Mouse (Mus musculus): ENCODE results near the gene Pttg1. TPM values are rescaled to one million over a fixed set of nuclear protein-coding genes. Genes with fewer than 3 reads are reported as not detected.
A peak's percentile ranks its signal among the peaks of the same experiment; 100 is the strongest.

Gene Pttg1
- total RNA-seq (2021) = 10 to 100 TPM; 45.4 to 45.5 TPM
- polyA plus RNA-seq (2012; rRNA removed) = 4.5 and 7.3 TPM in 2 replicates
- long read RNA-seq, transcript Pttg1-206 (5 exons, 948 nt) = major isoform, 42 of 56 reads
- long read RNA-seq, transcript Pttg1-202 (6 exons, 741 nt) = minor isoform, 7 of 56 reads
- long read RNA-seq, partial matches to known transcripts = 0 of 56 reads
- long read RNA-seq, other reads (novel, unspliced or antisense) = 1 of 56 reads

- peak; percentile 89 for DNase-seq
Observed at GRCm38 (mm10) chr11:43425824-43426413, at the start of gene Pttg1. Gene Pttg1, minus strand, starts transcription at chr11:43426251.

DNA sequence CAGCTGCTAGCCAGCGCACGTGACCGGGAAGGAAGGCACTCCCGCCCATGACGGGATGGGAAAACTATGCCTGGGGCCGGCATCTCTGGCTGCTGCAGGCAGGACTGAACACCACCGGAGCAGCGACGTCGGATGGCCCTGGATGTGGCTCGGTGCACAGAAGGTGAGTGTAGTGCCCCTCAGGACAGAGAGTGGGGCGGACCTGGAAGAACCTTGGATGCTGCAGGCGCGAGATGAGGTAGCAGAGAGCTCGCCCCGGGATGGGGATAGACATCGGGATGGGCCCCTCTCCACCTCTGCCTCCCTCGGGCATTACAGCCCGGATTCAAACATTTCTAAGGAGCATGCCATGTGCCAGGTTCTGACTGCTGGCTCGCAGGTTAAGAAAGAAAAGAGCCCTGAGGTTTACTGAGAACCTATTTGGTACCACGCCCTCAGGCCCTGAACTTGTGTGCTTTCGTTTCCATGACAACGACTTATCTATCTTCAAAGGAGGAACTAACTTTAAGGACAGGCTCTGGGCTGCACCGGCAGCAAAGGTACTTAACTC, 48.2 kb upstream of the Pttg1 start, which contains the start of gene C1qtnf2:
C1qtnf2 (plus strand) TSS at position 52 of the 550 bp plus-strand sequence.
- DNase-seq = peak; percentile 70

DNA sequence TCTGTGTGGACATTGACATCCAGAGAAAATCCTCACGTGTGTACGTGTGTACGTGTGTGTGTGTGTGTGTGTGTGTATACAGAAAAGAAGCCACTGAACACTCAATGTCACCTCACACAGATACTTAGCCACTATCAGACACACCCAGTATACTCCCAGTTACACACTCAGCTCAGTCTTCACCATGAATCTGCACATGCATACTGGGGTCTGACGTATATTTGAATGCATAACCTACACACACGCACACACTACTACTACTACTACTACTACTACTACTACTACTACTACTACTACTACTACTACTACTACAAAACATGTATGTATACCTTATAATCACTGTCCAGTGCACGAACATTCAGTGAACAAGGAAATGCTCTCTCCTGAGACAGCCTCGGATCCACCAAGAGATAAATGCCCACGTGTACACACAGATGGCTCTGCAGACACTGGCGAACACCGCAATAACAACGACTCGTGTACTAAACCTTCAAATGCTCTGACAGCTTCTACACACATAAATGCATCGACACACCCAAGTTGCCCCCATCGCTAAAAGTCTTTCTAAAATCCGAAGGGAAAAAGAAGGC, 47.7 kb upstream of the Pttg1 start:
- DNase-seq = no peak

GRCm38 (mm10) chr11:43473115-43473514, 47.1 kb upstream of the Pttg1 start:
- no peak for DNase-seq

GRCm38 (mm10) chr11:43470881-43471820, 45.1 kb upstream of the Pttg1 start:
- peak; percentile 33 for DNase-seq

DNA sequence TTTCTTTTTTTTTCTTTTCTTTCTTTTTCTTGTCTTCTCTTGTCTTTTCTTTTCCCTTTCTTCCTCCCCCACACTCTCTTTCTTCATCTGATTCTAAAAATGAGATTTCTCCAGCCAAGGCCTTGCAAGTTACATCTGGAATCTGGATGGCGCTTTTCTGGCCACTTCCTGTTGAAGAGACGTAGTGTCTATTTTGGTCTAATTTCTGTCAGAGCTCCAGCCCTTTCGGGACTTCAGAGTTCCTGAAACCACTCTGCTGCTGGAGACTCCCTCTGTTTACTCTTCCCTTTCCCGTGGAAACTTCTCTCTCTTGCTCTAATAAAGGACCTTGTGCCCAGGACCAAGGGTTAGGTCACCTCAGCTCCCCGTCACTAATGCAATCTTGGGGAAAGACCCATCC, 44.1 kb upstream of the Pttg1 start:
- DNase-seq = no peak

- no peak for DNase-seq
Observed at GRCm38 (mm10) chr11:43463204-43463603, 37.2 kb upstream of the Pttg1 start.

DNA sequence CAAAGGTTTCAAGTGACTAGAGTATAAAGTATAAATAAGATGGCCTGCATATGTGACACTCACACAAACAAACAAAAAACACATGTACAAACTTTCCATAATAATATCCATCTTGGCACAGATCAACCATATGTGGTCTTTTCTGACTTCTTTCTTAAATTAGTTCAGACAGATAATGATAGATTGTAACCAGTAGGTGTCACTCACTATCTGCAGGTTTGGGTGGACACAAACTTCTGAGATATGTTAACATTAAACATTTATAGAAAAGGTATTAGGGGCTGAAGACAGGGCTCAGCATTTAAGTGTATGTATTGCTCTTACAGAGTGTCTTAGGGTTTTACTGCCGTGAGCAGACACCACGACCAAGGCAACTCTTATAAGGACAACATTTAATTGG, 26.2 kb upstream of the Pttg1 start:
- DNase-seq = no peak

DNA sequence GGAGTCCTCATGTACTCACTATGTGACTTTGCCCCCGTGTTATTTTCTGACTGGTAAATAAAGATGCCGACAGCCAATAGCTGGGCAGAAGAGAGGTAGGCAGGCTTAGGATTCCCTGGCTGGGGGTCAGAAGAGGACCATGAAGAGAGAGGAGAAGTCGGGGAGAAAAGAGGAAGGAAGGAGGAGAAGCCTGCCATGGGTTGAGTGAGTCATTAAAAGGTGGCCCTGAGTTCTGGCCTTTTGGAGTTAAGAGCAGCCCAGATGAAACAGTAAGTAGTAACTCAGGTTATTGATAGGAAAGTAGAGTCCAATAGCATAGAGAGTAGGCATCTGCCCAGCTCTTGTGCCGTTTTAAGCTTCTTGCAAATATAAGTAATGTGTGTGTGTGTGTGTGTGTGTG, 25.3 kb upstream of the Pttg1 start:
- no peak for DNase-seq

DNA sequence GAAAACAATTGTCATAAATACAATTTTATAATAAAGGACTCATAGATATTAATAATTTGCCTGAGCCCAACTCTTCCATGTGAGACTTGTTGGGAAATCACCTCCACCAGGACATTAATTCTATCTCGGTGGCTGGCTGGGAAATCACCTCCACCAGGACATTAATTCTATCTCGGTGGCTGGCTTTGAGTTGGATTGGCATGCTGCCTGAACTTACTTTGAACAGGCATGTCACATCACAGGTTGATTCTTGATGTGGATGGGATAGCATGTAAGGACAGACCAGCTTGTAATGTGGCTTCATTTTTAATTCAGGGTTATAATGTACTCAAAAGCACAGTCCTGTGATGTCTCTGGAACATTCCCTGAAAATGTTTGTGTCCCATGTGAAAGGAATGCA, 23.9 kb upstream of the Pttg1 start:
- DNase-seq = no peak

GRCm38 (mm10) chr11:43443183-43443582, 17.1 kb upstream of the Pttg1 start:
- DNase-seq = no peak

DNA sequence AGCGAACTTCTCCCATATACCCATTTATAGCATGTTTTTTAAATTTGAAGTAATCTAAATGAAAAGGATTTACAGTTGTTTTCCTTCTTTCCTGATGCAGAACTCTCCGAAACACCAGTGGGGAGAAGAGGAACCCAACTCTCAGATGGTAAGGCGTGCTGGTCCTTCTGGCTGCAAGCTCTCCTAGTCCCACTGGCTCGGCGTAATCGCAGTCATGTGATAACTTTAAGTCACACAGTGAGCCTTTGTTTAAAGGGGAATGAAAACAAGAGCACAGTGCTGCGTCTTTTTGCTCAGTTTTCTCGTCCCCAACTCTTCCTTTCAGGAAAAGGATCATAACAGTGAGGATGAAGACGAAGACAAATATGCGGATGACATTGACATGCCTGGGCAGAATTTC, 15.1 kb upstream of the Pttg1 start:
- no peak for DNase-seq

GRCm38 (mm10) chr11:43434024-43434407, 8.0 kb upstream of the Pttg1 start:
- DNase-seq = no peak

- peak; percentile 83 for DNase-seq
Observed at GRCm38 (mm10) chr11:43433254-43434023, 7.4 kb upstream of the Pttg1 start, which contains the start of gene Slu7. Gene Slu7, plus strand, starts transcription at chr11:43433744.

GRCm38 (mm10) chr11:43426414-43426884, 398 bp upstream of the Pttg1 start:
- no peak for DNase-seq

GRCm38 (mm10) chr11:43425166-43425709, 813 bp downstream of the Pttg1 start:
- DNase-seq = no peak

DNA sequence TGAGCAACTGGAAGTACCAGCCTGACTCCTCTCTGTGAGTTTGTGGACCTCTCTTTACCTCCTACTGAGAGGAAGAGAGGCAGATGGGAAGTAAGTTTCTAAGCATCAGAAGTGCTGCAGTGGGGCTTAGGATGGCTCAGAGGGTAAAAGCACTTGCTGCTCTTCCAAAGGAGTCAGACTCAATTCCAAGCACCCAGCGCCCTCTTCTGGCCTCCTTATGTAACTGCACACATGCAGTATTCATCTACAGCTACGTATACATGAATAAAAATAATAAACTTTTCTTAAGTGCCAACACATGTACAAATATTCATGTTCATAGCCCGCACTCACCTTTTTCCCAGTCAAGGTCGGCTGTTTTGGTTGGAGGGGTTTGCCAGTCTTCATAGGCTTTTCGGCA, 1.7 kb downstream of the Pttg1 start:
- no peak for DNase-seq

DNA sequence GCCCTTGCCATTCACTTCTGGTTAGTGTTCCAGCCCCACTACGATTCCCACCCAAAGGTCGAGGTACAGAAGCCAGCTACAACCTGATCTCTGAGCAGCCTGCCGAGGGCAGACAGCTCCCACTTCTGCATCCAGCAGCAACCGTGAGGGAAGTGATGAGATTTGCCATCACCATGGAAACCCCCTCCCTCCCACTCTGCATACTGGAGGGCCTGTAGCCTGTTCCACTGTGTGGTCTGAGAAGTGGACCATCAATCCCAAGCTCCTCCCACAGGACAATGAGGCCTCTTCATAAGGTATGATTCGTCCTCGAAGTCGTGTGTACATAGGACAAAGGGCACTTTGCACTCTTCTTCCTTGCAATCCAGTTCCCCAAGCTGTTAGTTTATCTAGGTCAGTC, 8.8 kb downstream of the Pttg1 start:
- no peak for DNase-seq

- peak; percentile 64 for DNase-seq
Observed at GRCm38 (mm10) chr11:43412771-43413451, 13.1 kb downstream of the Pttg1 start.

GRCm38 (mm10) chr11:43411413-43411812, 14.6 kb downstream of the Pttg1 start:
- DNase-seq = peak; percentile 71
